Mouse (Mus musculus): ENCODE results near the gene Olfr1466.

The Olfr1466 gene

DNA sequence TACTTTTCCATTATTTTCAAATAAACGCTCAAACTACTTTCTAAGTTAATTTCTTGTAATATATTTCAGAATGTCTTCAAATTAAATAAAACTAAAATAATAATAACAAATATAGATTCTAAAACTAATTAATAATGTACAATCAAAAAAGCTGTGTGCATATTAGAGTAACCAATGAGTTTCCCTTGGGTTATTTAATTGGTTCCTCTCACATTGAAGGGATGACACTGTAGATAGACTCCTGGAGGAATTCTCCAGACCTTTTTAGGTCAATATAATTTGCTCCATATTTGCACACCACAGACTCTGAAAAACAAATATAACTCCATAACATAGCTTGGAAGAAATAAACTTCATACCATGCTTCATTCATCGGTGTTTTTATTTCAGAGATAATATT is at the start of gene Olfr1466:
Gene Olfr1466 (plus strand): TSS at position 301 of the 400 bp plus-strand sequence.
- no peak for DNase-seq (ENCODE audit: low spot score)

DNA sequence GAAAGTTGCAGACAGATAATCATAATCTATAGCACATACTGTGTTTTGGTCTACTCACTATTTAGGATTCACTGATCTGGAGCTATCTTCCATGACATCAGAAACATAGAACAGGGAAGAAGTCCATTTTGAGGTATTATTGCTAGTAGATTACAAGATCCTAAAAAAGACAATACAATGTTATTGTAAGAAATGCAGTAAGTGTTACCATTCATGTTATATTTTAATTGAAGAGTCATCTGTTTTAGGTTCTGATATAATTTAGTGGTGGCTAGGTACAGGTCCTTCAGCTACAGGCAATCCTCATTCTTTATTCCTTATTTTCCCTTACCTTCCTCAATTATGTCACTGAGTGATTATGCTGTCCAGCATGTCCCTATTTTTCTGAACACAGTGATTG is 23.2 kb upstream of the Olfr1466 start, which contains the start of gene Olfr1465:
Gene Olfr1465 (minus strand): TSS at position 101 of the 400 bp plus-strand sequence.
- no peak for DNase-seq (ENCODE audit: low spot score)

DNA sequence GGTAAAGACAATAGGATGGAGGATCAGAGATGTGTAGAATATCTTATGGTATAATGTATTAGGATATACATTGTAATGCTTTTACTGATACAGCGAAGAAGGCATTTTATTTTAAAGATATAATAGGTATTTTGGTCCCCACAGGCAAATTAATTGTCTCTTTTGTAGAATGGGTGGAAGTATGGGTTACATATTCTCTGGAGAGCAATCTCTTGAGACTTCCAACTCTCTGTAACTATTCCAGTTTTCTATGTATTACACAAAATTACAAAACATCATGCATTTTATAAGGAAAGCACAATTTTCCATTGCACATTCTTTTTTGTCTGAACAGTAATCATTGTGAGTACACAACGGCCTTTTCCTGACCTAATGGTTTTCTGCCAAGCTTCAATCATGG is 23.3 kb downstream of the Olfr1466 start, which contains the start of gene Olfr1467:
Gene Olfr1467 (plus strand): TSS at position 301 of the 400 bp plus-strand sequence.
- no peak for DNase-seq (ENCODE audit: low spot score)

All from layer of hippocampus, adult 11-12 months (tissue).